Mouse (Mus musculus): ENCODE data around the gene Gstt1. TPM values are rescaled to one million over a fixed set of nuclear protein-coding genes. Genes with fewer than 3 reads are reported as not detected.
"Not testable (repeated sequence)": the region's sequence is repeated elsewhere in the genome, so short reads cannot be mapped to it uniquely, and the experiment has no call there.

Gene Gstt1
- polyA plus RNA-seq (2015; fragmentation: Nextera tagmentation; extraction: Ambion mirVana), result 5.3 and 7.1 TPM in 2 replicates

DNA sequence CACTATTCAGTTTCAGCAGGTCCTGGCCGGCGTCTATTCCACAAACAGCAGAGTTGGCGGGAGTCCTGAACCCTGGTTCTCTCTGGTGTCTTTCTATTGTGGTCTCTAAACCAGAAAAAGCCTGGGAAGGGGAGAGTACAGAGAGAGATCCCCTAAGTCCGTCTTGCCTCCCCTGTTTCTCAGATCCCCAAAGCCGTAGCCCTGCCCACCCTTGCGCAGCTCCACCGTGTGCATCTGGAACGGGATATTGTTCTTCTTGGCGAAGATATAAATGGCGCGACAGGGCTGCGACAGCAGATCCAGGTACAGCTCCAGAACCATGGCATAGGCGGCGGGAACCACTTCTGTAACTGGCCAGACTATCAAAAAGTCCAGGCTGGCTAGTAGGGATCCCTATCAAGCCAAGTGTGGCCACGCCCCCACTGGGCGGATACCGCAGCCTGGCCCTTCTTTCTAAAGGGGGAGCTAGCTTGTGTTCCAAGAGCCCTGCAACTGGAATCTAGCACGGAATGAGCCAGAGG lies at the start of gene Gstt1:
Gene Gstt1 (minus strand): TSS at position 409 of the 521 bp plus-strand sequence.
- ATAC-seq (ENCODE audit: extremely low read depth, insufficient number of reproducible peaks, low FRiP score, low TSS enrichment), result no peak
- H3K9me3 ChIP-seq, result no peaks in the 10 kb centered on the region
- H3K4me3 ChIP-seq, result peak within 1 kb of the TSS; percentile 56
- peaks cover 28% of the 10 kb centered on the region for H3K27me3 ChIP-seq (replicated peaks)
- WGBS, result 1% methylated on average over 18 of the region's 18 CpGs
- peaks cover 18% of the 10 kb centered on the region for H3K4me1 ChIP-seq
- peak within 1 kb of the TSS; percentile 96 for H3K4me2 ChIP-seq
- H3K9ac ChIP-seq, result peak within 1 kb of the TSS; percentile 79
- no peak within 1 kb of the TSS; the same call in 1 of the 2 replicates for H3K27ac ChIP-seq (replicated peaks)
- no peaks in the 10 kb centered on the region for H3K36me3 ChIP-seq

DNA sequence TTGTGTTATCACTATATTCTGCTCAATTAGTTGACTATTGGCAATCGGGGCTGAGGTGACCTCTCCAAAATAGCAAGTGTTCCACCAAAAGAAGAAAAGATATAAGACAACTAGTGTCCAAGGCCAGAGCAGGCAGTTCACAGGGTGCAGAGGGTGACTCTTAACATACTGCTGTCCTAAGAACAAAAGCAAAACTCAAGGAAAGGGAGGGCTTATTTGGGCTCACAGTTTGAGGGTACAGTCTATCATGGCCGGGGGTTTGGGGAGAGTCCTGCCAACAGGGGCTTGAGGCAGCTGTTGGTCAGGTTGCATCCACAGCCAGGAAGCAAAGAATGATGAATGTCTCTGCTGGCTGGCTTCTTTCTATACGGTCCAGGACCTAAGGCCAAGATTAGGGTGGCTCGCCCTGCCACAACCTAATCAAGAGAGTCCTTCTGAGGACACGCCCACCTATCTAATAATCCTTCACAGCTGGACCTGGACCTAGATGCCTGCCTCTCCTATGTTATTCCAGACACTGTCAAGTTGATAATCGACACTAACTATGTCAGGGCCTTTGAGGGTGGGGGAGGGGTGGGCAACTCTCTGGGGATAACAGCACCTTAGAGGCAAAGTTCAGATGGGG lies 47.0 kb upstream of the Gstt1 start:
- ATAC-seq (ENCODE audit: extremely low read depth, insufficient number of reproducible peaks, low FRiP score, low TSS enrichment), result no peak
- H3K9ac ChIP-seq, result no peak overlapping the region
- 60% methylated on average over 6 of the region's 6 CpGs for WGBS

DNA sequence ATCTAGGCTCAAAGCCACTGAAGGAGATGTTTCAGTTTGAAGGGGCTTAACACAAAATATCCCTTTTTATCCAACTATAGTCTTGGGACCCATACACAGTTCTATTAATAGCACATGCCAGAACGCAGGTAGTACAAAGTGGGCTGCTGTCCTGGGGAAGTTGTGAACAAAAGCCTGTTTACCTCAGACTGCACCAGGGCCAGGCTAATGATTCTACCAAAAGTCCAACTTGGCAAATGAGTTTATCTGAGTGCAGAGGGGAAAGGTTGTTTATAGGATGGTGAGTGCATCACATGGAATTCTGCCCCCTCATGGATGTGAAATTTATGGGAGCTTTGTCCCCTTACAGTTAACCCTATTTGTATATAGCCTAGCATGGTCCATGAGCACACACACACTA lies 46.4 kb upstream of the Gstt1 start:
- Histone ChIP-seq H3K27me3 (replicated peaks) (peaks cover 5% of the 10 kb centered on the region; the same call in 1 of the 2 replicates), H3K9me3 (no peaks in the 10 kb centered on the region), H3K27ac (replicated peaks) (no peak overlapping the region), H3K4me1 (no peaks in the 10 kb centered on the region), H3K4me2 (no peak overlapping the region), H3K36me3 (no peaks in the 10 kb centered on the region), H3K4me3 (no peak overlapping the region), H3K9ac (no peak overlapping the region)
- 59% methylated on average over 1 of the region's 1 CpGs for WGBS
- ATAC-seq (ENCODE audit: extremely low read depth, insufficient number of reproducible peaks, low FRiP score, low TSS enrichment), result no peak

More for the DNA sequence above, 47.0 kb upstream of the Gstt1 start:
- Histone ChIP-seq H3K27ac (replicated peaks) (no peak overlapping the region), H3K4me1 (no peaks in the 10 kb centered on the region), H3K4me3 (no peak overlapping the region), H3K27me3 (replicated peaks) (0 out of 2 replicates have a peak, but pooled peaks cover 5% of the 10 kb centered on the region), H3K36me3 (no peaks in the 10 kb centered on the region), H3K4me2 (no peak overlapping the region), H3K9me3 (no peaks in the 10 kb centered on the region)

GRCm38 (mm10) chr10:75843898-75844297 lies 45.5 kb upstream of the Gstt1 start:
- not testable (repeated sequence) for H3K4me1 ChIP-seq; H3K27me3 ChIP-seq (replicated peaks); ATAC-seq (ENCODE audit: extremely low read depth, insufficient number of reproducible peaks, low FRiP score, low TSS enrichment); H3K9me3 ChIP-seq; H3K36me3 ChIP-seq; H3K4me3 ChIP-seq; H3K4me2 ChIP-seq; H3K9ac ChIP-seq; H3K27ac ChIP-seq (replicated peaks)
- 80% methylated on average over 6 of the region's 6 CpGs for WGBS

DNA sequence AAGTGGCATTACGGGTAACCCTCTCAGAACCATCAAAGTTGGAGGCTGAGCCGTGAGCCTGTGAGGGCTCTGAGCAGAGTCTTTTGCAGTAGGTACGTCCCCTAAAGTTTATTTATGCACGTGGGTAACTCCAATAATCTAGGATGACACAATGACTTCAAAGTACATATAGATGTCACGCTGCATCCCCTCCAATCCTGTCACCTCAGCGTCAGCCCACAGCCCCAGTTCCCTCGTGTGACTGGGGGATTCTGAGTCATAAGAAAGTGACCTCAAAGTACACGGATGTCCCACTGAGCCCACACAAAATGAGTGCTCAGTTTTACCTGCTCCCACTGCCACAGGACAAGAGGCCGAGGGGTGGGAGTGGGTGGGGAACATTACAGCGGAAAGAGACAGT lies 40.7 kb upstream of the Gstt1 start:
- H3K9ac ChIP-seq, result no peak overlapping the region
- no peaks in the 10 kb centered on the region for H3K36me3 ChIP-seq
- no peak overlapping the region for H3K27ac ChIP-seq (replicated peaks)
- ATAC-seq (ENCODE audit: extremely low read depth, insufficient number of reproducible peaks, low FRiP score, low TSS enrichment), result no peak
- peaks cover 40% of the 10 kb centered on the region for H3K4me1 ChIP-seq
- H3K4me3 ChIP-seq, result no peak overlapping the region
- WGBS, result 78% methylated on average over 10 of the region's 10 CpGs
- no peak overlapping the region for H3K4me2 ChIP-seq
- peaks cover 6% of the 10 kb centered on the region; the same call in 1 of the 2 replicates for H3K27me3 ChIP-seq (replicated peaks)
- no peaks in the 10 kb centered on the region for H3K9me3 ChIP-seq

GRCm38 (mm10) chr10:75837248-75837759 lies 38.9 kb upstream of the Gstt1 start, which contains the start of gene Gstt2:
Gstt2 (minus strand) TSS chr10:75837424.
- Histone ChIP-seq H3K9ac (peak within 1 kb of the TSS; percentile 80), H3K4me1 (peaks cover 50% of the 10 kb centered on the region), H3K4me2 (peak within 1 kb of the TSS; percentile 87), H3K27me3 (replicated peaks) (peaks cover 19% of the 10 kb centered on the region), H3K27ac (replicated peaks) (peak within 1 kb of the TSS; percentile 84), H3K4me3 (peak within 1 kb of the TSS; percentile 55), H3K36me3 (no peaks in the 10 kb centered on the region), H3K9me3 (no peaks in the 10 kb centered on the region)
- peak; percentile 80 for ATAC-seq (ENCODE audit: extremely low read depth, insufficient number of reproducible peaks, low FRiP score, low TSS enrichment)
- WGBS, result under 1% methylated on average over 21 of the region's 21 CpGs

- H3K27ac ChIP-seq (replicated peaks), result peak overlapping the region; percentile 84; the same call in 1 of the 2 replicates
- peak overlapping the region; percentile 69 for H3K9ac ChIP-seq
- H3K4me2 ChIP-seq, result peak overlapping the region; percentile 87
- H3K4me1 ChIP-seq, result peaks cover 50% of the 10 kb centered on the region
- H3K4me3 ChIP-seq, result peak overlapping the region; percentile 58
- H3K27me3 ChIP-seq (replicated peaks), result peaks cover 19% of the 10 kb centered on the region
- 20% methylated on average over 8 of the region's 10 CpGs for WGBS
- H3K36me3 ChIP-seq, result no peaks in the 10 kb centered on the region
- no peaks in the 10 kb centered on the region for H3K9me3 ChIP-seq
- ATAC-seq (ENCODE audit: extremely low read depth, insufficient number of reproducible peaks, low FRiP score, low TSS enrichment), result no peak
These were observed 37.6 kb upstream of the Gstt1 start for GRCm38 (mm10) chr10:75835761-75836531.

DNA sequence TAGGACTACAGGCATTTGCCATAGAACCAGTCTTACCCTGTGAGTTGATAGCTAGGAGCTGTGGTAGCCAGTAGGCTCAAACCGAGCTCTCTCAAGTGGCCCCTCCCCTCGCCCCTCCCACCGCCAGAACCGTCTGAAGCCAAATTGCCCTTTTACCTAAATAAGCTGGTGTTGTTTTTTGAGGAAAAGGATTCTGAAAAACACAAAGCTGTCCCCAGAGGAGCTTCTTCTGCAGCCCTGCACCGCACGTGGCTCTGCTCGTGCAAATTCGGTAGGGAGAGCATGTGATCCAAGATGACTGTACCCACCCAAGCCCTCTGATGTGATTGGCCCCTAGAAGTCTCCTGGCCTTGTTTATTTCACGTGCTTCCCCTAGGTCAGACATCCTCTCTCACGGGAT lies 36.9 kb upstream of the Gstt1 start:
- Histone ChIP-seq H3K9ac (peak overlapping the region; percentile 69), H3K9me3 (no peaks in the 10 kb centered on the region), H3K4me3 (peak overlapping the region; percentile 58), H3K4me1 (peaks cover 50% of the 10 kb centered on the region), H3K27me3 (replicated peaks) (peaks cover 19% of the 10 kb centered on the region), H3K27ac (replicated peaks) (no peak overlapping the region), H3K4me2 (peak overlapping the region; percentile 87), H3K36me3 (no peaks in the 10 kb centered on the region)
- no peak for ATAC-seq (ENCODE audit: extremely low read depth, insufficient number of reproducible peaks, low FRiP score, low TSS enrichment)
- 3% methylated on average over 10 of the region's 10 CpGs for WGBS

GRCm38 (mm10) chr10:75834721-75835120 lies 36.3 kb upstream of the Gstt1 start:
- Histone ChIP-seq H3K4me2 (peak overlapping the region; percentile 87), H3K9ac (peak overlapping the region; percentile 81), H3K9me3 (no peaks in the 10 kb centered on the region), H3K27ac (replicated peaks) (0 out of 2 replicates have a peak overlapping the region, but pooled peaks have one; percentile 15), H3K4me1 (peaks cover 50% of the 10 kb centered on the region), H3K27me3 (replicated peaks) (peaks cover 13% of the 10 kb centered on the region), H3K36me3 (no peaks in the 10 kb centered on the region), H3K4me3 (peak overlapping the region; percentile 58)
- no peak for ATAC-seq (ENCODE audit: extremely low read depth, insufficient number of reproducible peaks, low FRiP score, low TSS enrichment)
- WGBS, result 5% methylated on average over 9 of the region's 9 CpGs

DNA sequence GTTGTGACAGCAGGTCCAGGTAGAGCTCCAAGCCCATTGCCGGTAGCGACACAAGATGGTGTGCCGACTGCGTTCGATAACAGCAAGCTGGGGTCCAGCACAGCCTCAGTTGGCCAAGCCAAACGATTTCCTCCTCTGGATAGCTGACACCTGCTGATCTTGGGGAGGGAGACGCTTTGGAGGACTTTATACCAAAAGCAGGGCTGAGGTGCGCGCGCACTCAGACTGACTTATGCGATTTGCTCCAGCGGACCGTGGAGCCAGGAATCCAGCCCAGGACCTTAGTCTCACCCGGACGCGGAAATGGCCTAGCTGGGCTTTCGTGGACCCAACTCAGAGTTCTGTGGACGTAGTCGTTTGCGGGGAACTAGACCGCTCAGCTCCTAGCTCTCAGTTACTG lies 35.9 kb upstream of the Gstt1 start:
- 2% methylated on average over 21 of the region's 21 CpGs for WGBS
- Histone ChIP-seq H3K9me3 (no peaks in the 10 kb centered on the region), H3K4me2 (peak overlapping the region; percentile 87), H3K4me1 (peaks cover 50% of the 10 kb centered on the region), H3K9ac (peak overlapping the region; percentile 81), H3K36me3 (no peaks in the 10 kb centered on the region), H3K27ac (replicated peaks) (0 out of 2 replicates have a peak overlapping the region, but pooled peaks have one; percentile 15), H3K27me3 (replicated peaks) (peaks cover 12% of the 10 kb centered on the region), H3K4me3 (peak overlapping the region; percentile 58)
- ATAC-seq (ENCODE audit: extremely low read depth, insufficient number of reproducible peaks, low FRiP score, low TSS enrichment), result no peak

GRCm38 (mm10) chr10:75833456-75834080 lies 35.2 kb upstream of the Gstt1 start:
- Histone ChIP-seq H3K36me3 (no peaks in the 10 kb centered on the region), H3K4me3 (peak overlapping the region; percentile 58), H3K9ac (peak overlapping the region; percentile 81), H3K4me1 (peaks cover 49% of the 10 kb centered on the region), H3K27me3 (replicated peaks) (peaks cover 12% of the 10 kb centered on the region), H3K27ac (replicated peaks) (no peak overlapping the region), H3K4me2 (peak overlapping the region; percentile 87), H3K9me3 (no peaks in the 10 kb centered on the region)
- 11% methylated on average over 21 of the region's 21 CpGs for WGBS
- no peak for ATAC-seq (ENCODE audit: extremely low read depth, insufficient number of reproducible peaks, low FRiP score, low TSS enrichment)
